Mouse (Mus musculus) c-Kit-negative CD71-positive TER-119-positive erythroid progenitor cells, embryonic 14.5 days (primary cell): ENCODE data around the gene Spo11.

Experiments used
- DNase-seq: peaks from one replicate; pipeline ENCODE4 v3.0.0-alpha.2; 2013; ENCODE audit warnings: low read depth, low spot score

Gene Spo11

GRCm38 (mm10) chr2:173003737-173004136, 26.2 kb downstream of the Spo11 start:
- no peak for DNase-seq

- DNase-seq = no peak
Observed at GRCm38 (mm10) chr2:173010220-173010717, 32.8 kb downstream of the Spo11 start.

- no peak for DNase-seq
Observed at GRCm38 (mm10) chr2:173011440-173011839, 33.9 kb downstream of the Spo11 start.

- DNase-seq = no peak
Observed at GRCm38 (mm10) chr2:173014741-173015287, 37.3 kb downstream of the Spo11 start.

GRCm38 (mm10) chr2:173017940-173018339, 40.4 kb downstream of the Spo11 start:
- DNase-seq = no peak

- no peak for DNase-seq
Observed at GRCm38 (mm10) chr2:173018618-173019017, 41.1 kb downstream of the Spo11 start.

GRCm38 (mm10) chr2:173019322-173019721, 41.8 kb downstream of the Spo11 start:
- DNase-seq = no peak

GRCm38 (mm10) chr2:173019790-173020189, 42.3 kb downstream of the Spo11 start:
- peak; percentile 83 for DNase-seq

- no peak for DNase-seq
Observed at GRCm38 (mm10) chr2:173020430-173020829, 42.9 kb downstream of the Spo11 start, which contains the start of gene Rbm38. Rbm38 (plus strand) TSS chr2:173020498.

GRCm38 (mm10) chr2:173021633-173022055, 44.1 kb downstream of the Spo11 start:
- DNase-seq = peak; percentile 89

- DNase-seq = no peak
Observed at GRCm38 (mm10) chr2:173022056-173022681, 44.7 kb downstream of the Spo11 start.

- DNase-seq = no peak
Observed at GRCm38 (mm10) chr2:173022813-173023212, 45.3 kb downstream of the Spo11 start.

- no peak for DNase-seq
Observed at GRCm38 (mm10) chr2:173023371-173023851, 45.9 kb downstream of the Spo11 start.

- DNase-seq = no peak
Observed at GRCm38 (mm10) chr2:173023966-173024365, 46.5 kb downstream of the Spo11 start.

- no peak for DNase-seq
Observed at GRCm38 (mm10) chr2:173024392-173024791, 46.9 kb downstream of the Spo11 start.

- DNase-seq = no peak
Observed at GRCm38 (mm10) chr2:173024938-173025337, 47.4 kb downstream of the Spo11 start.

GRCm38 (mm10) chr2:173026286-173026685, 48.8 kb downstream of the Spo11 start:
- DNase-seq = no peak

- DNase-seq = no peak
Observed at GRCm38 (mm10) chr2:173026688-173027131, 49.2 kb downstream of the Spo11 start.

- no peak for DNase-seq
Observed at GRCm38 (mm10) chr2:173027169-173027823, 49.8 kb downstream of the Spo11 start.

GRCm38 (mm10) chr2:173027824-173028495, 50.5 kb downstream of the Spo11 start:
- DNase-seq = no peak

- DNase-seq = no peak
Observed at GRCm38 (mm10) chr2:173028508-173029031, 51.1 kb downstream of the Spo11 start.
